ENCODE assay signal across 15 mouse cellular contexts in the genomic region with DNA sequence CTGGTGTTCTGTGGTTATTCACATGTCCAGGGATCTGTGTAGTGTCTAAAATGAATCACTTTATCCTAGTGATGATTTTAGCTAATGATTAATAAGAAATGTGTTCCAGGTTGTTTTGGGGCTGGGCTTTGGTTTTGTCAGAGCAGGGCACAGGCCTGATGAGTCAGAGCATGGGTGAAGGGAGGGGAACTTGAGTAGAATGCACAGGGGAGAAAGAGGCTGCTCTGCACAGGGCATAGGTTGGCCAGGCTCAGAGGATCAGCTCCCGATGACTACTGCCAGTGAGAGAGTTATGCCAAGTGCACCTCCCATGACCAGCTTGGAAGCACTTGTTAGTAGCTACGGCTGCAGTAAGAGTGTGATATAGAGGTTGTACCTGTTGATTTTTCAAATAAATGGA. TPM values are rescaled to one million over a fixed set of nuclear protein-coding genes. Genes with fewer than 3 reads are reported as not detected.
DNase-seq lines count a peak whose midpoint lies in the region; ATAC-seq lines count a peak whose summit lies in the region.
"Had no signal": no experiment of that assay in that cellular context is flagged by ENCODE, and none has a peak within 500 bp of the region (broad histone marks: within the 10 kb centered on the region; RNA-seq: fewer than 3 reads in every experiment).

No protein-coding gene starts in this region.

- H3K27me3 ChIP-seq in midbrain, embryonic 11.5 days (ENCODE audit: control insufficient read depth, insufficient read depth, low read length) = no peaks in the 10 kb centered on the region
- peaks cover 42% of the 10 kb centered on the region for H3K27me3 ChIP-seq in midbrain, embryonic 10.5 days (ENCODE audit: low read depth, poor library complexity, severe bottlenecking)
- H3K27me3 ChIP-seq in hindbrain, embryonic 13.5 days = no peaks in the 10 kb centered on the region
- no peaks in the 10 kb centered on the region for H3K27me3 ChIP-seq in neural tube, embryonic 15.5 days (replicated peaks)

- ATAC-seq in midbrain, embryonic 11.5 days (ENCODE audit: low FRiP score) = no peak
- ATAC-seq in hindbrain, embryonic 13.5 days (ENCODE audit: low FRiP score) = no peak
- ATAC-seq in neural tube, embryonic 15.5 days (ENCODE audit: low FRiP score) = no peak

- H3K4me2 ChIP-seq in midbrain, embryonic 11.5 days = peak overlapping the region; percentile 75
- peak overlapping the region; percentile 74 for H3K4me2 ChIP-seq in hindbrain, embryonic 13.5 days
- peak overlapping the region; percentile 64 for H3K4me2 ChIP-seq in neural tube, embryonic 15.5 days
- H3K4me2 ChIP-seq: heart, embryonic 13.5 days; limb, embryonic 15.5 days had no signal

- H3K9me3 ChIP-seq in midbrain, embryonic 11.5 days (ENCODE audit: control insufficient read depth, low read length) = no peaks in the 10 kb centered on the region
- no peaks in the 10 kb centered on the region for H3K9me3 ChIP-seq in midbrain, embryonic 10.5 days (replicated peaks)
- H3K9me3 ChIP-seq in hindbrain, embryonic 13.5 days = no peaks in the 10 kb centered on the region
- no peaks in the 10 kb centered on the region for H3K9me3 ChIP-seq in neural tube, embryonic 15.5 days (replicated peaks)
- H3K9me3 ChIP-seq: heart, embryonic 13.5 days; limb, embryonic 15.5 days had no signal

- peaks cover 7% of the 10 kb centered on the region; the same call in 1 of the 2 replicates for H3K4me1 ChIP-seq in midbrain, embryonic 11.5 days (ENCODE audit: control insufficient read depth, insufficient read depth, low read length)
- H3K4me1 ChIP-seq in midbrain, embryonic 10.5 days = peaks cover 38% of the 10 kb centered on the region
- H3K4me1 ChIP-seq in hindbrain, embryonic 13.5 days (replicated peaks) = peaks cover 60% of the 10 kb centered on the region
- peaks cover 43% of the 10 kb centered on the region for H3K4me1 ChIP-seq in neural tube, embryonic 15.5 days

- WGBS in midbrain, embryonic 11.5 days = 91% methylated on average over 2 of the region's 2 CpGs
- WGBS in midbrain, embryonic 10.5 days = 90% methylated on average over 2 of the region's 2 CpGs
- 67% methylated on average over 2 of the region's 2 CpGs for WGBS in hindbrain, embryonic 13.5 days
- WGBS in neural tube, embryonic 15.5 days = 53% methylated on average over 2 of the region's 2 CpGs

- no peak overlapping the region for H3K9ac ChIP-seq in midbrain, embryonic 11.5 days (ENCODE audit: low read length)
- H3K9ac ChIP-seq in hindbrain, embryonic 13.5 days = peak overlapping the region; percentile 97
- H3K9ac ChIP-seq in neural tube, embryonic 15.5 days (replicated peaks) = no peak overlapping the region
- H3K9ac ChIP-seq: heart, embryonic 13.5 days; limb, embryonic 15.5 days had no signal

- no peak overlapping the region for H3K4me3 ChIP-seq in midbrain, embryonic 11.5 days (ENCODE audit: low read depth, low read length)
- no peak overlapping the region for H3K4me3 ChIP-seq in midbrain, embryonic 10.5 days
- H3K4me3 ChIP-seq in hindbrain, embryonic 13.5 days = peak overlapping the region; percentile 77
- H3K4me3 ChIP-seq in neural tube, embryonic 15.5 days (replicated peaks) = peak overlapping the region; percentile 70
- H3K4me3 ChIP-seq: heart, embryonic 13.5 days; limb, embryonic 15.5 days had no signal

- no peak overlapping the region for H3K27ac ChIP-seq in midbrain, embryonic 11.5 days (ENCODE audit: low read depth, low read length)
- H3K27ac ChIP-seq in midbrain, embryonic 10.5 days (replicated peaks) = no peak overlapping the region
- H3K27ac ChIP-seq in hindbrain, embryonic 13.5 days = peak overlapping the region; percentile 41
- no peak overlapping the region for H3K27ac ChIP-seq in neural tube, embryonic 15.5 days (replicated peaks)
- H3K27ac ChIP-seq: heart, embryonic 13.5 days; limb, embryonic 15.5 days had no signal

- no peak for DNase-seq in midbrain, embryonic 11.5 days (ENCODE audit: low spot score, missing footprints)
- no peak for DNase-seq in midbrain, embryonic 10.5 days (ENCODE audit: low spot score)
- peak; percentile 46 for DNase-seq in cerebellum, adult 8-10 months
- no peak for DNase-seq in thymus, postnatal 10 days (ENCODE audit: low spot score in 2 of 2)
- DNase-seq in gastrocnemius, adult 8-10 months (ENCODE audit: low spot score in 2 of 2) = no peak
- no peak for DNase-seq in kidney, adult 9 months
- DNase-seq: adrenal gland, postnatal 36 days; kidney, adult 2 months; thymus, postnatal 14 days had no signal

- H3K36me3 ChIP-seq in midbrain, embryonic 11.5 days (ENCODE audit: control insufficient read depth, insufficient read depth, low read length) = no peaks in the 10 kb centered on the region
- no peaks in the 10 kb centered on the region for H3K36me3 ChIP-seq in midbrain, embryonic 10.5 days
- no peaks in the 10 kb centered on the region for H3K36me3 ChIP-seq in hindbrain, embryonic 13.5 days
- no peaks in the 10 kb centered on the region for H3K36me3 ChIP-seq in neural tube, embryonic 15.5 days
- H3K36me3 ChIP-seq: heart, embryonic 13.5 days; limb, embryonic 15.5 days had no signal

RNA-seq across cellular contexts. Expression of gene Add2, which starts 3.0 kb away (rescaled TPM):
- 57.8 and 64.5 TPM in 2 replicates for polyA plus RNA-seq in midbrain, embryonic 11.5 days (2014; fragmentation: Nextera tagmentation; extraction: Ambion mirVana)
- polyA plus RNA-seq in midbrain, embryonic 10.5 days (2016; fragmentation: Nextera tagmentation; extraction: Ambion mirVana) = 43.3 and 81.8 TPM in 2 replicates
- polyA plus RNA-seq in hindbrain, embryonic 13.5 days (2015; fragmentation: Nextera tagmentation; extraction: Ambion mirVana) = 173 and 185 TPM in 2 replicates
- 107 and 130 TPM in 2 replicates for polyA plus RNA-seq in neural tube, embryonic 15.5 days (2015; fragmentation: Nextera tagmentation; extraction: Ambion mirVana)
- under 1 TPM in 3 of 4 experiments, not detected in 1; 0.02 to 0.16 (median 0.15) TPM for total RNA-seq in gastrocnemius, adult 8-10 months (2022)

RNA-seq across cellular contexts. Expression of gene Figla, which starts 15.6 kb away (rescaled TPM):
- polyA plus RNA-seq in midbrain, embryonic 11.5 days (2014; fragmentation: Nextera tagmentation; extraction: Ambion mirVana) = not detected in 2 replicates
- polyA plus RNA-seq in midbrain, embryonic 10.5 days (2016; fragmentation: Nextera tagmentation; extraction: Ambion mirVana) = not detected in 2 replicates
- polyA plus RNA-seq in hindbrain, embryonic 13.5 days (2015; fragmentation: Nextera tagmentation; extraction: Ambion mirVana) = not detected in 2 replicates
- not detected in 2 replicates for polyA plus RNA-seq in neural tube, embryonic 15.5 days (2015; fragmentation: Nextera tagmentation; extraction: Ambion mirVana)
- not detected for total RNA-seq in gastrocnemius, adult 8-10 months (2022)
- total RNA-seq: adrenal gland, postnatal 36 days; layer of hippocampus, postnatal 25 days; MEL had no signal
- polyA plus RNA-seq: heart, embryonic 13.5 days; kidney, adult 2 months; limb, embryonic 15.5 days had no signal

Comparison
In these comparisons a context has a peak if more than half of its experiments do, and no peak if none do; other contexts are left out.
1. H3K4me3 ChIP-seq: peak in hindbrain, embryonic 13.5 days (single experiment) and neural tube, embryonic 15.5 days (single experiment); none in midbrain, embryonic 11.5 days (single experiment) and midbrain, embryonic 10.5 days (single experiment).
2. Peak in every context shown above with its lines, with median percentiles within 50 percentile points of each other: H3K4me2 ChIP-seq.